Mouse (Mus musculus): ENCODE results near the gene Map4k1.

DNA sequence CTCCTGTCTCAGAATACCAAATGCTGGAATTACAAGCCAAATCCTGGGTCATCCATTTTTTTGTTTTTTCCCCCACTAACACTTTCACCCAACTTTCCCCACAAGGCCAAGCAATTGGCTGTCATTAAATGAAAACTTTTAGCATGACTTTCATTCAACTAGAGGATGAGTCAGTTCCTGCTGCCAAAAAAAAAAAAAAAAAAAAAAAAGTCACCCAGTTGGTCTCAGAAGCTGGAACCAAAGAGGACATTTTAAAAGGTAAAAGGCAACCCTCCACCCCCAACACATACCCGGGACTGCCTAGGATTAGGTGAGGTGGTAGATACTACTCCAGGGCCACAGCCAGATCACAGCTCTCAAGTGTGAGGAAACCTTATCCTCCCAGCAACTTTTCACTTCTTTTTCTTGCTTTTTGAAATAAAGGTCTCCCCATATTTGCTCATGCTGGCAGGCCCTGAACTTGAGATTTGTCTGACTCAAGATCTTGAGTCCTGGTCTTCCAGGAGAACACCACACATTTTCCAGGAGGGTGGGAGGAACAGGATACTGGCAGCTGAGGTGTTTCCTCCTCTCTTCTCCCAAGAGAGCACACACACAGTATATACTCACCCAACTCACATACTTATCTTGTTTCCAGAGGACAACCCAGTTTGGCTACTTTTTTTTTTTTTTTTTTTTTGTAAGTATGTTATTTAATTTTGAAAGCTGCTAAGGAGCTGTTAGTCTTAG, 23.7 kb upstream of the Map4k1 start:
- no peak for TF ChIP-seq CTCF (IDR thresholded peaks at IDR 0.05; ENCODE audit: insufficient read depth, low read length)
- no peak for TF ChIP-seq POLR2A (IDR thresholded peaks at IDR 0.05; ENCODE audit: borderline replicate concordance, extremely low read depth, low read depth, low read length)
